Comparison of ENCODE assay signal across 7 mouse cellular contexts in the genomic region with DNA sequence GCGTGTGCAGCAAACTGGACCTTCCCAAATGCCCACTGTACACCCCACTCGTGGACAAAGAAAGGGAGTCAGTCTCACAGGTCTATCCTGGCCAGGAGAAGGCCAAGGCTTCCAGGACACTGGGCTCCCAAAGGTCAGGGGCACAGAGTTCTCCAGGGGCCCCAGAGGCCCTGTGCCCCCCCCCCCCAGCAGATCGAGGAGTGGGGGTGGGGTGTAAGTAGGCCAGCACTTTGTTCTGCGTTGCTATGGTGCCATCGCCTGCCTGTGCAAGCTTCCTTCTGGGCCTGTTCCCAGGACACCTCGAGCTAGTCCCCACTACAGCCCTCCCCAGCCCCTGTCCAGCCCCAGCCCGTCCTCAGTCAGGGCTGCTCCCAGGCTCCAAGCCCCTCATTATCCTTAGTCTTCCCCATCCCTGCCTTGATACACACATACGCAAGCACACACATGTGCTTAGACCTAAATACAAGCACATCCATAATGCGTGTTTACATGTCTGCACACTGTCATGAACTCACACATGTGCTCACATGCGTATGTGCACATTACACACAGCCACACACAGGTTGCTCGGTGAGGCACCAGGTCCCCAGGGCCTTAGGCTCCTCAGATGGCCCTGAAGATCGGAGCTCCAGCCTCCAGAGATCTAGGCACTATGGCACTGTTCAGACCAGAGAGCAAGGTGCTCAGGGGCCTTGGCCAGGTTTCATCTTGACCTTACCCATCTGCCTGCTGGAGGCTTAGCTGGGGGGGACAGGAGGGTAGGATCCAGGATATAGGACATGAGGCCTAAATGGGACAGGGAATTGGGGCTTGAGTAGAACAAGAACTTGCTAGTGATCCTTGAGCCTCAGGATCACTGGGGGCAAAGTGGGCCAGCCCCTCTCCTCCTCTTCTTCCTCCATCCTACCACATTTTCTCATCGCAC. TPM values are rescaled to one million over a fixed set of nuclear protein-coding genes. Genes with fewer than 3 reads are reported as not detected.
DNase-seq lines count a peak whose midpoint lies in the region; ATAC-seq lines count a peak whose summit lies in the region.

No protein-coding gene starts in this region.

- H3K27me3 ChIP-seq in forebrain, embryonic 11.5 days (ENCODE audit: control insufficient read depth, insufficient read depth, low read length): no peaks in the 10 kb centered on the region

- no peaks in the 10 kb centered on the region for H3K36me3 ChIP-seq in forebrain, embryonic 11.5 days (ENCODE audit: control insufficient read depth, insufficient read depth, low read length)

- DNase-seq in layer of hippocampus, adult 11-12 months (ENCODE audit: low spot score): peak; percentile 54
- DNase-seq in layer of hippocampus, adult 9-10 months (ENCODE audit: low spot score): no peak
- peak; percentile 72 for DNase-seq in embryo, embryonic 10 days (ENCODE audit: low spot score)
- DNase-seq in forebrain, embryonic 11.5 days (ENCODE audit: low spot score): peak; percentile 79
- DNase-seq in left cerebral cortex, postnatal 4 days: peak; percentile 72
- peak; percentile 64 for DNase-seq in right cerebral cortex, postnatal 25 days

- peak overlapping the region; percentile 40; the same call in 1 of the 2 replicates for H3K4me2 ChIP-seq in forebrain, embryonic 11.5 days (ENCODE audit: low read depth, low read length, severe bottlenecking)

- 35% methylated on average over 13 of the region's 13 CpGs for WGBS in forebrain, embryonic 11.5 days

- peak; percentile 33 for ATAC-seq in forebrain, embryonic 11.5 days (replicated peaks; ENCODE audit: low FRiP score)
- ATAC-seq in granulocyte monocyte progenitor cell, adult 5-6 weeks (replicated peaks; ENCODE audit: poor library complexity, severe bottlenecking): no peak

- no peaks in the 10 kb centered on the region for H3K9me3 ChIP-seq in forebrain, embryonic 11.5 days (ENCODE audit: control insufficient read depth, low read length)

- intact Hi-C loops in left cerebral cortex, postnatal 4 days (cut with DNase I): no loop called here

- H3K4me1 ChIP-seq in forebrain, embryonic 11.5 days (replicated peaks; ENCODE audit: control insufficient read depth, insufficient read depth, low read length): peaks cover 53% of the 10 kb centered on the region

- peak overlapping the region; percentile 58 for H3K9ac ChIP-seq in forebrain, embryonic 11.5 days (ENCODE audit: low read length)

- H3K27ac ChIP-seq in forebrain, embryonic 11.5 days (ENCODE audit: low read depth, low read length): peak overlapping the region; percentile 95

- no peak overlapping the region for H3K4me3 ChIP-seq in forebrain, embryonic 11.5 days (ENCODE audit: low read depth, low read length)

RNA-seq across cellular contexts. Expression of gene Trmt61a, which starts 17.2 kb away (rescaled TPM):
- polyA plus RNA-seq in forebrain, embryonic 11.5 days (2014; fragmentation: Nextera tagmentation; extraction: Ambion mirVana): 12.9 and 15.6 TPM in 2 replicates
- total RNA-seq in left cerebral cortex, postnatal 4 days (2021): 10 to 100 TPM; 21.3 to 22.0 TPM
- total RNA-seq in granulocyte monocyte progenitor cell, adult 5-6 weeks (2014; fragmentation: Nextera tagmentation): 18.6 and 21.9 TPM in 2 replicates
- 10.0 and 10.1 TPM in 2 replicates for total RNA-seq in granulocyte monocyte progenitor cell, adult 5-6 weeks (2017)

RNA-seq across cellular contexts. Expression of gene Bag5, which starts 17.9 kb away (rescaled TPM):
- 65.2 and 67.7 TPM in 2 replicates for polyA plus RNA-seq in forebrain, embryonic 11.5 days (2014; fragmentation: Nextera tagmentation; extraction: Ambion mirVana)
- 10 to 100 TPM; 42.0 to 43.6 TPM for total RNA-seq in left cerebral cortex, postnatal 4 days (2021)
- total RNA-seq in granulocyte monocyte progenitor cell, adult 5-6 weeks (2014; fragmentation: Nextera tagmentation): 28.0 and 32.0 TPM in 2 replicates
- 33.3 and 41.2 TPM in 2 replicates for total RNA-seq in granulocyte monocyte progenitor cell, adult 5-6 weeks (2017)

RNA-seq across cellular contexts. Expression of gene Apopt1, which starts 17.9 kb away (rescaled TPM):
- 55.4 and 55.5 TPM in 2 replicates for polyA plus RNA-seq in forebrain, embryonic 11.5 days (2014; fragmentation: Nextera tagmentation; extraction: Ambion mirVana)
- total RNA-seq in left cerebral cortex, postnatal 4 days (2021): 10 to 100 TPM; 27.0 to 33.0 TPM
- 49.6 and 51.3 TPM in 2 replicates for total RNA-seq in granulocyte monocyte progenitor cell, adult 5-6 weeks (2014; fragmentation: Nextera tagmentation)
- 57.2 and 60.9 TPM in 2 replicates for total RNA-seq in granulocyte monocyte progenitor cell, adult 5-6 weeks (2017)

RNA-seq across cellular contexts. Expression of gene Ckb, which starts 23.0 kb away (rescaled TPM):
- polyA plus RNA-seq in forebrain, embryonic 11.5 days (2014; fragmentation: Nextera tagmentation; extraction: Ambion mirVana): 2,325 and 2,523 TPM in 2 replicates
- 100 to 1,000 TPM; 638 to 668 TPM for total RNA-seq in left cerebral cortex, postnatal 4 days (2021)
- total RNA-seq in granulocyte monocyte progenitor cell, adult 5-6 weeks (2014; fragmentation: Nextera tagmentation): 4.2 TPM in 1 of 2 replicates, not detected in the other
- 0.57 and 1.4 TPM in 2 replicates for total RNA-seq in granulocyte monocyte progenitor cell, adult 5-6 weeks (2017)
